Mouse (Mus musculus) liver, embryonic 15.5 days (tissue): Measurements from ENCODE around the gene Acsf3. TPM values are rescaled to one million over a fixed set of nuclear protein-coding genes. Genes with fewer than 3 reads are reported as not detected.

Source experiments
- ATAC-seq: fragments of 200-750 bp; cut with Nextera tagmentation; 2 replicates; pipeline ENCODE4 v1.8.0; 2017; ENCODE audit warnings: moderate number of reproducible peaks, mild to moderate bottlenecking, moderate library complexity; ENCODE audit not compliant: insufficient read depth
- H3K27ac ChIP-seq: fragments of 300-500 bp; sonication (generic); replicated peaks from 2 replicates; pipeline ENCODE4 v1.5.1; 2015; ENCODE audit warnings: mild to moderate bottlenecking, inconsistent platforms
- H3K27me3 ChIP-seq: fragments of 300-500 bp; sonication (generic); 2 replicates; pipeline ENCODE4 v1.6.1; 2015; ENCODE audit warnings: mild to moderate bottlenecking, inconsistent platforms
- H3K36me3 ChIP-seq: fragments of 300-500 bp; sonication (generic); replicated peaks from 2 replicates; pipeline ENCODE4 v1.6.1; 2015; ENCODE audit warnings: moderate library complexity, mild to moderate bottlenecking, inconsistent platforms
- H3K4me1 ChIP-seq: fragments of 300-500 bp; sonication (generic); replicated peaks from 2 replicates; pipeline ENCODE4 v1.6.1; 2015; ENCODE audit warnings: inconsistent platforms
- H3K4me2 ChIP-seq: fragments of 300-500 bp; sonication (generic); 2 replicates; pipeline ENCODE4 v1.6.1; 2015; ENCODE audit warnings: moderate library complexity, mild to moderate bottlenecking, inconsistent platforms
- H3K4me3 ChIP-seq: fragments of 300-500 bp; sonication (generic); replicated peaks from 2 replicates; pipeline ENCODE4 v1.5.1; 2015; ENCODE audit warnings: mild to moderate bottlenecking, inconsistent platforms
- H3K9ac ChIP-seq: fragments of 300-500 bp; sonication (generic); 2 replicates; pipeline ENCODE4 v1.6.1; 2015; ENCODE audit warnings: moderate library complexity, mild to moderate bottlenecking, inconsistent platforms
- H3K9me3 ChIP-seq: fragments of 300-500 bp; sonication (generic); replicated peaks from 2 replicates; pipeline ENCODE4 v1.6.1; 2016; ENCODE audit warnings: inconsistent platforms
- WGBS: fragments of 180-500 bp; shearing (Covaris S2); methylation state at CpG from one replicate; pipeline ENCODE4 v1.1.7; 2015; ENCODE audit warnings: mixed read lengths; ENCODE audit not compliant: insufficient replicate concordance; 5-methylcytosine and 5-hydroxymethylcytosine counted together
- polyA plus RNA-seq: library from polyadenylated mRNA; unstranded; fragments of >200 nt; fragmentation: Nextera tagmentation; extraction: Ambion mirVana; gene quantifications from 2 replicates; pipeline ENCODE4 v1.2.1, GENCODE M21; 2015

Gene Acsf3
- polyA plus RNA-seq, 1 experiment from 2014 or later, result 8.3 TPM

DNA sequence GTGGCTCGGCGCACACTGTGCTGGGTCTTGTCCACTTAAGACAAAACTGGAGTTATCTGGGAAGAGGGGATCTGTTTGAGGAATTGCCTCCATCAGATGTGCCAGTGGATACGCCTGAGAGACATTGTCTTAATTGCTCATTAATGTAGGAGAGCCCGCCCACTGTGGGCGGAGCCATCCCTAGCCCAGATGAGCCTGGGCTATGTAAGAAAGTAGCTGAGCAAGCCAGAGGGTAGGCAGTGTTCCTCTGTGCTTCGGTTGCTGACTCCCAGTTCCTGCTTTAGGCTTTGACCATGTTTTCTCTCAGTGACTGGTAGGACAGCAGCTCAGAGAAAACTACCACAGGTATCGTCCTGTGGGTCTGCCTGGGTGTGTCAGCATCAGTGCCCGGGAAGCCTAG is 59.1 kb downstream of the Acsf3 start:
- peaks cover 49% of the 10 kb centered on the region for H3K27me3 ChIP-seq
- WGBS, result 77% methylated on average over 8 of the region's 8 CpGs
- no peak for ATAC-seq
- no peak overlapping the region for H3K4me3 ChIP-seq
- H3K27ac ChIP-seq, result no peak overlapping the region
- H3K4me2 ChIP-seq, result no peak overlapping the region
- H3K4me1 ChIP-seq, result peaks cover 13% of the 10 kb centered on the region; the same call in 1 of the 2 replicates
- H3K9me3 ChIP-seq, result no peaks in the 10 kb centered on the region
- no peaks in the 10 kb centered on the region for H3K36me3 ChIP-seq
- no peak overlapping the region for H3K9ac ChIP-seq

DNA sequence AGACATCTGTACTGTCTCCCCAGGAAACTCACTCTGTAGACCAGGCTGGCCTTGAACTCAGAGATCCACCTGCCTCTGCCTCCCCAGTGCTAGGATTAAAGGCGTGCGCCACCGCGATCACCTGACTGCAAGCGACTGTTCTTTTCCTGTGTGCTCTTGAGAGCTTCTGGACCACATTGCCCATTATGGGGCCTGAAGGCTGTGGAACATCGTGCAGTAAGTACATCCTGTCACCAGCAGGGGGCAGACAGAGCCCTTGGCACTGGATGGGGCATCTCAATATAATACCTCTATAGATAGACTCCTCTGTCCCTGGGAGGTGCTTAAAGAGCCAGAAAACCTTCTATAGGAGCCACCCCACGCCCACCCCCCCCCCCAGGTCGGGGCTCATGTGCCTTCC is 59.7 kb downstream of the Acsf3 start:
- WGBS, result 11% methylated on average over 8 of the region's 8 CpGs
- Histone ChIP-seq H3K9me3 (no peaks in the 10 kb centered on the region), H3K4me3 (no peak overlapping the region), H3K27me3 (peaks cover 50% of the 10 kb centered on the region), H3K36me3 (no peaks in the 10 kb centered on the region), H3K9ac (no peak overlapping the region), H3K4me2 (no peak overlapping the region), H3K27ac (no peak overlapping the region), H3K4me1 (peaks cover 13% of the 10 kb centered on the region; the same call in 1 of the 2 replicates)
- peak; percentile 51; the same call in 1 of the 2 replicates for ATAC-seq

DNA sequence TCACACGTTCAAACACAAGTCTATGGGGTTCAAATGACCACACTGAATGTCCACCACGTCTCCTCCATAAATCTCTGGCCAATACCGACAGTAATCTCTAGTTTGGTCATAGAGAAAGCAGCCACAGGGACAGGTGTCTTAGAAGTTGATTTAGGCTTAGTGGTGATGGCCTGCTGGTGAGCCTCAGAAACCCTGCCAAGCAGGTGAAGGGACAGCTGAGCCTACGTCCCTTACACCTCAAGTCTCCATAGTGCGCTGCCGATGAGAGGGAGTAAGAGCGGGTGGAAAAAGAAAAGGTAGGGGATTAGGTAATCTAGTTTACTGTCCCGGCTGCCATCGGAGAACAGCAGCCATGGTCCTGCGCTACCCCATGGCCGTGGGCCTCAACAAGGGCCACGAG is 60.9 kb downstream of the Acsf3 start:
- H3K9ac ChIP-seq, result no peak overlapping the region
- no peak overlapping the region for H3K4me3 ChIP-seq
- no peaks in the 10 kb centered on the region for H3K9me3 ChIP-seq
- WGBS, result 73% methylated on average over 12 of the region's 12 CpGs
- no peaks in the 10 kb centered on the region for H3K36me3 ChIP-seq
- ATAC-seq, result no peak
- H3K4me1 ChIP-seq, result peaks cover 10% of the 10 kb centered on the region; the same call in 1 of the 2 replicates
- peaks cover 50% of the 10 kb centered on the region for H3K27me3 ChIP-seq
- no peak overlapping the region for H3K4me2 ChIP-seq
- H3K27ac ChIP-seq, result no peak overlapping the region

DNA sequence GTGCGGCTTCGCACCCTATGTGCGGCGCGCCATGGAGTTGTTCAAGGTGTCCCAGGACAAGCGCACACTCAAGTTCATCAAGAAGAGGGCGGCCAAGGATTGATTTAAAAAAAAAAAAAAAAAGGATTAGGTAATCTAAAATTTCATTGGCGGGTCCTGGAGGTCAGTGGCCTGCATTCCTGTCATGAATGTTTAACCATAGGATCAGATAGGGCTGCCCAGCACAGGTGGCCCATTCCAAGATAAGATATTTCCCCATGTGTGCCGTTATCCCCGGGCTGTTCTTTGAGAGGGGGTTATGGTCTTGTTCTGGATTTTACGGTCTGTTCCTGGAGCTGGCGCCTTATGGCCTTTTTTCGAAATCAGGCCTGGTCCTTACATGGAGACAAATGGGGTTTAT is 61.4 kb downstream of the Acsf3 start:
- H3K27me3 ChIP-seq, result peaks cover 47% of the 10 kb centered on the region
- no peak overlapping the region for H3K27ac ChIP-seq
- H3K4me2 ChIP-seq, result no peak overlapping the region
- H3K9ac ChIP-seq, result no peak overlapping the region
- no peaks in the 10 kb centered on the region for H3K36me3 ChIP-seq
- H3K9me3 ChIP-seq, result no peaks in the 10 kb centered on the region
- H3K4me3 ChIP-seq, result no peak overlapping the region
- WGBS, result 70% methylated on average over 13 of the region's 13 CpGs
- ATAC-seq, result peak; percentile 22; the same call in 1 of the 2 replicates
- H3K4me1 ChIP-seq, result peaks cover 10% of the 10 kb centered on the region; the same call in 1 of the 2 replicates

DNA sequence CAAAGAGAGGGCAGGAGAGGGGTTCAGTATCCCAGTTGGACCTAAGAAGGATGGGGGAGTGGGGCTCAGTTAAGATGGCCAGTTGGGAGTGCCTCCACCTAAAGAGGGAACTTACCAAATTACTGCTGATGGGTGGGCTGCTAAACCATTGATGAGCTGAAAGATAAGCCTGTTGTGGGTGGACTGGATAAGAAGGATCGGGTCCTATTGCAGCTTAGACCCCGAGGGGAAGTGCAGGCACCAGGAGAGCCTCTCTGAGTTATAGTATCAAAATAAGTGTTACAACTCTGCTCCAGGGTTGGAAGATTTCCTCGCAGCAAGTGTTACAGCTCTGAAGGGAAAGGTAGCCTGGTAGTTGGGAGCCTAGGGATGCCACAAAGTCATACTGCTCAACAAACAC is 68.9 kb downstream of the Acsf3 start:
- no peak overlapping the region for H3K27ac ChIP-seq
- H3K27me3 ChIP-seq, result peaks cover 72% of the 10 kb centered on the region
- ATAC-seq, result no peak
- peaks cover 7% of the 10 kb centered on the region for H3K4me1 ChIP-seq
- no peak overlapping the region for H3K9ac ChIP-seq
- 33% methylated on average over 3 of the region's 3 CpGs for WGBS
- no peaks in the 10 kb centered on the region for H3K9me3 ChIP-seq
- no peaks in the 10 kb centered on the region for H3K36me3 ChIP-seq
- H3K4me3 ChIP-seq, result no peak overlapping the region
- H3K4me2 ChIP-seq, result no peak overlapping the region

DNA sequence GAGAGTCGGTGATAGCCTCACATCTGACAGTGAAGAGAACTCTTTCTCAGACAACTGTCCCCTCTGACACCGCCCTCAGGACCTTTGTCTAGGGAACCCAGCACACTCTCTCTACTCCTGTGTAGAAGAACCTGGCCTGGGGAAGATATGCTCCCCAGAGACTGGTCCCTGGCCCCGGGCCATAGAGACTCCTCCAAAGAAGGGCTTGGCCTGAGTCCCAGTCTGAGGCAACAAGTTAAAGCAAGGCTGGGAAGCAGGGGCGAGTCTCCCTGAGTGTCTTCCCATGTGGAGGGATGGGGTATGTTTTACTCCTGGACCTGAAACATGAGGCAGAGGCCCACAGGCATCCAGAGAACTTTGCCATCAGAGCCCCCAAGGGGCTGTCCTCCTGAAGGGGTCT is 70.4 kb downstream of the Acsf3 start:
- H3K9ac ChIP-seq, result no peak overlapping the region
- ATAC-seq, result no peak
- WGBS, result 66% methylated on average over 4 of the region's 4 CpGs
- H3K27ac ChIP-seq, result no peak overlapping the region
- peaks cover 78% of the 10 kb centered on the region for H3K27me3 ChIP-seq
- no peak overlapping the region for H3K4me3 ChIP-seq
- H3K4me1 ChIP-seq, result peaks cover 7% of the 10 kb centered on the region
- H3K36me3 ChIP-seq, result no peaks in the 10 kb centered on the region
- H3K4me2 ChIP-seq, result no peak overlapping the region
- no peaks in the 10 kb centered on the region for H3K9me3 ChIP-seq

DNA sequence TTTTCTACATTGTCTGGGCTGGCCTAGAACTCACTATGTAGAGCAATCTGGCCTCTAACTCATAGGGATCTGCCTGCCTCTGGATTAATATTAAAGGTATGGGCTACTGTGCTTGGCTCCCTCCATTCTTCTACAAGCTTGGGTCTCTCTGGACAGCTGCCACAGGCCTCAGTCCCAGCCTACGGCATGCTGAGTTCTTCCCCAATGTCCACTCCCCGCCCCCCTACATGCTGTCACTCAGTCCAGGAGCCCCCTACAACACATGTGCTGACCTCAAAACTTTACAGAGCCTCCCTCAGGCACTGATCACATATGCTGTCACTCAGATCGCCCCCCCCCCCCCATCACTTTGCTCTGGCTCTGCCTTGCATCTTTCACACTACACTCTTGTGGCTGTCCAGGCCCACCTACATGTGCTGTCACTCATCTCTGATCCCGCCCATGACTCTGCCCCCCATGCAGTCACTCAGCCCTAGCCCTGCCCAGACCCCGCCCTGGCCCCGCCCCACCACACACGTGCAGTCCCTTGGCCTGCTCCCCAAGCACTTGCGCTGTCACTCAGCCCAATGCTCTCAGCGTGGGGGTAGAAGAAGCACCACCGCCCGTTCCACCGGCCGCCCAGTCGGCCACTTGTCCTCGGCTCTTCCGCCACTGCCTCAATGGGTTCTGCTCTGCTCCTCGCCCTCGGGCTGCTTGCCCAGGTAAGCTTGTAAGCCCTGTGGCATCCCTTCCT is 72.7 kb downstream of the Acsf3 start, which contains the start of gene Cdh15:
Cdh15 (plus strand) TSS at position 138 of the 733 bp plus-strand sequence.
- ATAC-seq, result peak; percentile 78
- H3K4me1 ChIP-seq, result peaks cover 7% of the 10 kb centered on the region
- peak within 1 kb of the TSS; percentile 18; the same call in 1 of the 2 replicates for H3K4me2 ChIP-seq
- H3K27me3 ChIP-seq, result peaks cover 85% of the 10 kb centered on the region
- no peaks in the 10 kb centered on the region for H3K9me3 ChIP-seq
- WGBS, result 17% methylated on average over 17 of the region's 18 CpGs
- no peak within 1 kb of the TSS for H3K27ac ChIP-seq
- no peak within 1 kb of the TSS for H3K9ac ChIP-seq
- no peak within 1 kb of the TSS for H3K4me3 ChIP-seq
- H3K36me3 ChIP-seq, result no peaks in the 10 kb centered on the region

DNA sequence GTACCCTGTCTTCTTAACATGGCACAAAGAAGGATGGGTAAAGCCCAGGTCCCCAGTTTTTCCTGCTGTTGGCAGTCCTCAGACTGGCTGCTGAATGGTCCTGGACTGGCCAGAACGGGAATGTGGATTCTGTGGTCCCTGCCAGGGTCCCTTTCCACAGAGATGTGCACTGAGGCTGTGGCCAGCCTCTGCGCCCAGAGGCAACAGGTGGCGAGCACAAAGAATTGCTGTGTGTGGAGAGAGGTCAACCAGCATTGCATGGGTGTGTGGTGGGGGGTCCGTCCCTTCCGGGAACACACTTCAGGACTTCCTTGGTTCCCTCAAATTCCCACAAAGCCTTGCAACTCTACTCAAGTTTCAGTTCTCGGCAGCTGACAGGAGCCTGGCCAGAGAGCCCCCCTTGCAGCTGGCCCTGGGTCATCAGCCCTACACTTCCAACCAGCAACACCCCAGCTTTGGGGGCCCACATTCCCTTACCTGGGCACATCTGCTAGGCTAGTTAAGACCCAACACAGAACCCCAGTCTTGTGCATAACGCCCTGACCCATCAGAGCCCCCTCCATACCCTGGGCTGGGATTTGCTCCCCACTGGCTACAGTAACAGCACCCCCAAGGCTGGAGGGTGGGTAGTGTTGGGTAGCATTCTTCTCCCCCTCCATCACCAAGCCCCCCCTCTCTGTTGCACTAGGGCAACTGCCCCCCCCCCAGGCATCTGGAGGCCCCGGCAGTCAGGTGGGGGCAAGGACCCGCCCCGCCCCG is 74.0 kb downstream of the Acsf3 start:
- peaks cover 7% of the 10 kb centered on the region for H3K4me1 ChIP-seq
- H3K27me3 ChIP-seq, result peaks cover 85% of the 10 kb centered on the region
- no peak overlapping the region for H3K4me2 ChIP-seq
- H3K27ac ChIP-seq, result no peak overlapping the region
- no peak overlapping the region for H3K9ac ChIP-seq
- WGBS, result 71% methylated on average over 10 of the region's 11 CpGs
- no peaks in the 10 kb centered on the region for H3K9me3 ChIP-seq
- no peak overlapping the region for H3K4me3 ChIP-seq
- no peak for ATAC-seq
- H3K36me3 ChIP-seq, result no peaks in the 10 kb centered on the region

DNA sequence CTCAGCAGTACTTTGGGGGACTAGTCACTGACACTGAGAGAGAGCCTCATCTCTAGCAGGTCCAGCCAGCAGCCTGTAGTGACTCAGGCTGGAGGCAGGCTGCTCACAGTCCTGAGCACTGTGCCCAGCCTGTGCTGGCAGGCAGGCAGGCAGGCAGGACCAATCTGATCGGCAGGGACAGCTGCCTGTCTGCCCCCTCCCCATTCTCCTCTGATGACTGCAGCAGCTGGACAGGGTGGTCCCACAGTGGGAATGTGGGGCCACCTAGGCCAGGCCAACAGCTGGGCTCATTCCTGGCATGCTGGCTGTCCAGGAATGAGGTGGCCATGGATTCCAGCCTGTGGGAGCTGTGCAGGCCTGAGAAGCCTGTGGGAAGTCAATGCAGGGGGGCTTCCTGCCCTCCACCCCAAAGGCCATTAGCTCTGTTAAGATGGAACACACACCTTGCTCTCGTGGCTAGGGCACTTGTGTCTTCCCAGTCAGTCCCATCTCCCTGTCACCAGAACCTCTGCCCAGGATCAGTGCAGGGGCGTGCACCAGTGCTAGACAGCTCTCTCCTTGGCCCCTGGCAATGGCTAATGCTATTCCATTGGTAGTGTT is 75.5 kb downstream of the Acsf3 start:
- Histone ChIP-seq H3K4me3 (no peak overlapping the region), H3K9ac (no peak overlapping the region), H3K4me1 (peaks cover 7% of the 10 kb centered on the region), H3K4me2 (no peak overlapping the region), H3K27ac (no peak overlapping the region), H3K36me3 (no peaks in the 10 kb centered on the region), H3K27me3 (peaks cover 89% of the 10 kb centered on the region), H3K9me3 (no peaks in the 10 kb centered on the region)
- WGBS, result 44% methylated on average over 3 of the region's 3 CpGs
- no peak for ATAC-seq

DNA sequence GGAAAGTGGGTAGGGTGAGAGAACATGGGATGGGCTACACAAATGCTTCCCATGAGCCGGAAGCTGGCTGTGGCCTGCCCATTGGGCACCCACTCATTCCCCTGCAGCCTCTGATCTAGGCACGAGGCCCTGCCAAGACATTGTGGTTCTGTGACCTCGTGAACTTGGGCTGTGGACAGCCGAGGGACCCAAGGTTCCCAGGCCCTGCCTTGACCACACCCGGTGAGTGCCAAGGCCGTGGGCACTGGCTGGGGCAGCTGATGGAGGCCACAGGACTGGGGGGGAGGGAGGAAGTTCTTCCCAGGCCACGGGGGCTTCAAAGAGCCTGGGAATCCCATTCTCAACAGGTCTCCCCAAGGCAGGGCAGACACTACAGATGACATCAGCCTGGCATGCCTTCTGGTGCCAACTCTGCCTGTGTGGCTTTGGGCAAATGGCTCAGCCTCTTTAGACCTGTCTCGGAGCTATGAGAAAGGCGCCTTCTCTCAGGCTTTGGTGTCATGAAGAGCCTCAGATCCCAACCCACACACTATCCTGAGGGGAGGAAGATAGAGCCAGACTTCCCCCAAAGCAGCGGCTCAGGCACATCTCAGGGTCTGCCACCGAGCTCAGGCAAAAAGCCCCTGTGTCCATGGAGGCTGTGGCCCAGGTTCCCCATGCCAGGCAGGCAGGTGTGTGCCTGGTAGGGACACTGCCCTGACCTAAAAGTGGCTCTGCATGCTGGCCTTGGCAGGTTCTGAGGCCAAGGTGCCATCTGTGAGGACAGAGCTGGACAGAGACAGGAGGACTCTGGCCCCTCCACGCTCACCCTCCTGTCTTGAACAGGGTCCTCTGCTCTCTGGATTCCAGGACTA is 76.6 kb downstream of the Acsf3 start:
- H3K36me3 ChIP-seq, result no peaks in the 10 kb centered on the region
- H3K9ac ChIP-seq, result no peak overlapping the region
- peaks cover 86% of the 10 kb centered on the region for H3K27me3 ChIP-seq
- no peak overlapping the region for H3K4me2 ChIP-seq
- no peak overlapping the region for H3K27ac ChIP-seq
- no peak for ATAC-seq
- no peaks in the 10 kb centered on the region for H3K9me3 ChIP-seq
- H3K4me1 ChIP-seq, result peaks cover 7% of the 10 kb centered on the region
- 57% methylated on average over 12 of the region's 12 CpGs for WGBS
- H3K4me3 ChIP-seq, result no peak overlapping the region
